Mouse (Mus musculus): Measurements from ENCODE around the gene Spop.
"Not testable (repeated sequence)": the region's sequence is repeated elsewhere in the genome, so short reads cannot be mapped to it uniquely, and the experiment has no call there.

Gene Spop

DNA sequence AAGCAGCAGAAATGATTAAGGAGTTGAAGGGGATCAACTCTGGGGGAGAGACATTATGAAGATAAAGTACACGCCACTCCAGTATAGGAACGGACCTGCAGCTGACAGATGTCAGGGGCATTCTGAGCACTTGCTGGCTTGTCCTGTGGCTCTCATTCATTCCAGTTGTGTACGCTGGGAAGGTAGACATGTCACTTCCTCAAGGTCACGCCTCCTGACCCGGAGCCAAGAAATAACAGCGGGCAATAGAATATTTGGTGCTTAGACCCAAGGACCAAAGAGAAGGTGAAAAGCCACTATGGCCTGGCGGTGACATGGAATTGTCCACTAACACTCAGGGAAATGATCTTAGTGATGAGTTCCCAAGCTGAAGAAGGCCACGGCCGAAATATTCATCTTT is 82.0 kb downstream of the Spop start:
- in situ Hi-C loops (cut with MboI, MseI), result no loop called here

DNA sequence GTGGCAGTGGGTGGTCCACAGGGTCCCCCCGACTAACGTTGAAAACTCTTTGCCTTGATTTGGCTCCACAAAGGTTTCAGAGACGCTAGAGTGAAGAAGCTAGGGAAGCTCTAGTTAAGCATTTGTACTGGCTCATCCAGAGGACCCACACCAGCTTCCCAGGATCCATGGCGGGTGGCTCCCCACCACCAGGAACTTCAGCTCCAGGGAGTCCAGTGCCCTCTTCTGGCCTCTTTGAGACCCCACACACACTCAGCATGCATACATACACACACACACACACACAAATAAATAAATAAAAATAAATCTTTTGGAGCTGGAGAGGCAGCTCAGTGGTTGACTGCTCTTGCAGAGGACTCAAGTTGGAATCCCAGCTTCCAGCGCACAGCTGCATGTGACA is 84.0 kb downstream of the Spop start:
- in situ Hi-C loops (cut with MboI, MseI), result no loop called here

DNA sequence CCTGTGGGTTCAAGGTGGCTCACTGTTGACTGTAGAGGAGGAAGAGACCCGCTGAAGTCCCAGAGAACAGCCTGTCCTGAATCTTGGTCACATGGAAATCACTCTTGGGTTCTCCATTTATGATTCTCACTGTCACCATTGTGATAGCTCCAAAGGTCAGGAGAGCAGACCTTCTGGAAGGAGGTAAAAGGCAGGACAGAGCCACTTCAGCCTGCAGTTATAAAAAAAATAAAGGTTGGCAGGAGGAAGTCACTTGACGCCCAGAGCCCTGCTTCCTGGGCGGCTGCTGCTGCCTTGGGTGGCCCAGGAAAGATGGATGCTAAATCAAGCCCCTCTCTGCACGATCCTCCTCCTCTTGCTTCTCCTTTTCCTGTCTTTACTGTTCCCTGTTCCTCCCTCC is 86.5 kb downstream of the Spop start:
- in situ Hi-C loops (cut with MboI, MseI), result no loop called here

DNA sequence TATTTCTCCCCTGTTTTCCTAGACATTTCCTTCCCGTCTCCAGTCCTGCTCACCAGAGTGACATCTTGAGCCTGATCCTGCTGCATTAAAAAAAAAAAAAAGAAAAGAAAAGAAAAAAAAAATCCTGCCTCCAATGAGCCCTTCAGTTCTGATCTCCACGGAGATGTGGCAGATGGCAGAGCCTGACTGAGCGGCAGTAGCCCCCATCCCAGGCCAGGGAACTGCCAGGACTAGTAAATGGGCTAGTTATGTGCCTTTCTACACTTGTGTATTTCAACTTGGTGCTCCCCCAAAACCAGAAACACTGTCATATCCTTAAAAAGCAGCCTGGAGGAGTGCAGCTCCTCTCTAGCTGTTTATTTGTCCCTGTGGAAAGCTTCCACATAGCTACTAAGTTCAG is 87.0 kb downstream of the Spop start:
- in situ Hi-C loops (cut with MboI, MseI), result no loop called here

DNA sequence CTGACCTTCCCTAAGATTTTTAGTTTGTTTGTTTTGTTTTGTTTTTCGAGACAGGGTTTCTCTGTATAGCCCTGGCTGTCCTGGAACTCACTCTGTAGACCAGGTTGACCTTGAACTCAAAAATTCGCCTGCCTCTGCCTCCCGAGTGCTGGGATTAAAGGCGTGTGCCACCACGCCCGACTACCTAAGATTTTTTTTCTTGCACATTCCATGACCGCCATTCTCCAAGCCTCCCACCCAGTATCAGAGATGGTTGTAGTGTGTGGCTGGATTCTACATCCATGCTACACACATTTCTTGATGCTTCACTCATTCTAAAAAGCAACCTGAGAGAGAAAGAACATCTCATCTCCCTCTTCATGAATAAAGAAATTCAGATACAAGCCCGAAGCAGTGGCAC is 87.9 kb downstream of the Spop start:
- in situ Hi-C loops (cut with MboI, MseI), result not testable (repeated sequence)

DNA sequence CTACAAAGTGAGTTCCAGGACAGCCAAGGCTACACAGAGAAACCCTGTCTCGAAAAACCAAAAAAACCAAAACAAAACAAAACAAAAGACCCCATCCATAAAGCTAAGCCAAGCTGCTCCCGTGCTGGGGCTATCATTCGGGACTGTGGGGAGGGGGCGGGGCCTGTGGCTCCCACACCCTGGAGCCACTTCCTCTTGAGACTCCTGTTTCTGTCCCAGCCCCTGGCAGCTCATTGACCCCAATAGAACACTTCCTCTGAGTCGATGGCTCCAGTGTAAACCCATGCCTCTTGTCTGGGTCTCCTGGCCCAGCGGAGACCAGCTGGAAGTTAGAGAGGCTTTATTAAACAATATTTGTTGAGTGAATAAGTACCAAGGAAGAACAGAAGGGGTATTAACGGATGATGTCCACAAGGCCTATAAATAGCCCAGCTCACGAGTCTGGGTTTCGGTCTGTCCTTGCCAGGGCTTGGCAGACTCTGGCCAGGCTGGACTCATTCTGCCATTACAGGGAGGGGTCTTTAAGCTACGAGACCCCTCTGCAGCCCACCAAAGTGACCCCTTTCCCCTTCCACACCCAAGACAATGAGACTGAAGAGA is 89.8 kb downstream of the Spop start:
- in situ Hi-C loops (cut with MboI, MseI), result no loop called here

DNA sequence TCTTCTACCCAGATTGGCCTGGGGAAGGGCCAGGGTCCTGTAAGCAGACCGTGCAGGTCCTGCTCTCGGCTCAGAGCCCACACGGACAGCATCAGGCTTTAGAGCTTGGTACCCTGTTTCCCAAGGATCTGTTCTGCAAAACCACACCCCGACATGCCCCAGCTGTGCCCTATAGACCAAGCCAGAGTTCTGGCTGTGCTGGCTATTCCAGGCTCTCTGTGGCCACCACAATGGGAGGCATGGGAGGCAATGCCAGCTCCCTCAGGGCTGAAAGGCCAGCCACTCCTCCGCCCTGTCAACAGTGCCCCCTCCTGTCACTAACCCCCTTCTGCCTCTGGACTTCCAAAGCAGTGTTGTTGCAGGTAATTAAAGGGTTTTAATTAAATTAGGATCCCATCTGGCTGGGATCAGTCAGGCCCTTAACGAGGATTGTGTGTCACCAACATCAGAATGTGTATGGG is 90.4 kb downstream of the Spop start:
- in situ Hi-C loops (cut with MboI, MseI), result no loop called here

DNA sequence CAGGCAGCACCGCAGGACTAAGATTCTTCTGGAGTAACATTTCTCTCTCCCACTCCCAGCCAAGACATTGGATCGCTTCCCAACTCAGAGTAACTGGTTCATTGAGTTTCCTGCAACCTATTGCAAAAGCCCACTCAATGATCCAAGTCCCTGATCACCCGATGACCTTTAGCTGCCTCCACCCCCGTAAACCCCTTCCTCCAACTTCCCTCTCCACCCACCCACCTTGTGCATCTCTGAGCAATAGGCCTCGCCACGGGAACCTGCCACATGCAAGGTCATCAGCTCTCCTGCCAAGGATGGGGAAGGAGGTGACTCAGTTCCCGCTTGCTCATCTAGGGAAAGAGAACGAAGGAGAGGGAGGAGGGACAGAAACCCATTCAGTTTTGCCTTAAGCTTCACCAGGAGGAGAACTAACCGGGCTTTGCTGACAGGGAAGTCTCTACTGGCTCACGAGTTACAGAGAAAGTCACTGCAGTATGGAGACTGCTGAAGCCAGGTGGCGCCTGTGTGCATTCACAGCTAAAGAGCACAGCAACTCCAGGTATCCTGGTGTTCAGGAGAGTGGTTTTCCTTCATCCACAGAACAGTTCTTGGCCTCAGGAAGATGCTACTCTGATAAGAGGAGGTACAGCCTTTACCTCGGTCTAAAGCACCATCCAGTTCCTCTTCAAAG is 93.3 kb downstream of the Spop start:
- in situ Hi-C loops (cut with MboI, MseI), result no loop called here

DNA sequence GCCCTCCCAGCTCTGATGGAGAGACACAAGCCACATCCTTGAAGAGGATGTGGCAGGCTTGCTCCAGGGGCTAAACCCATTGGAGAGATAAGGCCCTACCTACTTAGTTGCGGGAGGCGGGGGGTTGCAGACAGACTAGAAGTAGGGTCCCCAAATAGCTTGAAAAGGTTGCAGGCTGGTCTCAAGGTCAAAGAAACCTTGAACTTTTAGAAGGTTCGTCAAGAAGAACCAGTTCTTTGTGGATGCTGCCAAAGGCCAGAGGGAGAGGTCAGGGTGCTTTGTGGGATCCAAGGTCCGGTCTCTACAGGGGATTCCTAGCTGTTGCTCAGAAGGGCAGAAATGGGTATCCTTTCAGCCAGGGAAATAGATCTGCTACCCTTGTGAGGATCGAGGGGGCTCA is 93.9 kb downstream of the Spop start:
- in situ Hi-C loops (cut with MboI, MseI), result no loop called here

DNA sequence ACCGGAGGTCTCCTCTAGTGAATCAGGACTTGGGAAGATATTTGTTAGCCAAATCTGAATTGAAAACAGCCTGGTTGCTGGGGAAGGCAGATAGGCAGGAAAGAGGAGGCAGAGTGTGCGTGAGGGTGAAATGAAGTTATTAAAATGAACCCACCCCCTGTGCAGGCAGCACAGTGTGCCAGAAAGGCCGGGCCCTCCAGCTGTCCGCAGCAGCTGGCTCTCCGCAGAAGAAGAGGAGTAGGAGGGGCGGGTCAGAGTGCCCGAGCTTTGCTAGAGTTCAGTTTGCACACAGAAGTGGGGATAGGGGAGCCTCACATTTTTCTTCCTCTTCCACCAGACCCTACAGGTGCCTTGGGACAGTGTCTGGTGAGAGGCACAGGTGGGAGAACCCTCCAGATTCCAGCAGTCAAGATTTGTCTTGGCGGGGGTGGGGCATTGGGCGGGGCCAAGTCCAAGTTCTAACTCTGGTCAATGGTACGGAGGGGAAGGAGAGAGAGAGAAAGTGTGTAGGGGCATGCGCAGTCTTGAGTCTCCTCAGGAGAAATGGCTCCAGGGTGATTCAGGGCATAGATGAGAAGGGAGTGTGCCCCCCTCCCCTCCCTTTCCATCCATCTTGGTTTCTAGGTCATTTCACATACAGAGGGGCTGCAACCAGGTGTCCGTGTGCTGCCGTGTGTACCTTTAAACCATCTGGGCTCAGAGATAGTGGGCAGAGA is 94.5 kb downstream of the Spop start:
- in situ Hi-C loops (cut with MboI, MseI), result no loop called here

DNA sequence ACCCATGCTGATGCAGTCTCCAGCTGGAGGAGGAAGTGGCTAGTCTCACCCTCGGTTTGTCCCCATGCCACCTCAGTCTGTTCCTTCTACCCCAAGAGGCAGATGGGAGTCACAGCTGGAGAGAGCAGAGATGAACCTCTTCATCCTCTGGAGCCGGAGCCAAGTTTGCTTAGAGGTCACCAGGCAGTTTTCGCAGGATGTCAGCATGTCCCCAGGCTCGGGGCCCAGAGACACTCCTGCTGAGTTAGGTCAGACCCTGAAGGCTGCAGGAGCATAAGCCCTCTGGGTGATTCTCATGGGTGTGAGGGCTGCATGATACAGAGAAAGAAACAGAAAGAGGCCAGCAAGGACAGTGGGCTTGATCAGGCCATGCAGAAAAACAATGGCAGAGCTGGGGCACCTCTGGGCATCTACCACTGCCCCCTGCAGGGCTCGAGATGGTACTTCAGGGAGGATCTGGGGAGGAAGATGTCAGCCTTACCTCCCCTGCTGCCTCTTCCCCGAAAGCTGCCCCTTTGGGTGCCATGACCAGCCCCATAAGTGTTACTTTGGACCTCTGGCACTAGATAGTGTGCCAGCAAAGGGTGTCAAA is 95.3 kb downstream of the Spop start:
- in situ Hi-C loops (cut with MboI, MseI), result no loop called here

DNA sequence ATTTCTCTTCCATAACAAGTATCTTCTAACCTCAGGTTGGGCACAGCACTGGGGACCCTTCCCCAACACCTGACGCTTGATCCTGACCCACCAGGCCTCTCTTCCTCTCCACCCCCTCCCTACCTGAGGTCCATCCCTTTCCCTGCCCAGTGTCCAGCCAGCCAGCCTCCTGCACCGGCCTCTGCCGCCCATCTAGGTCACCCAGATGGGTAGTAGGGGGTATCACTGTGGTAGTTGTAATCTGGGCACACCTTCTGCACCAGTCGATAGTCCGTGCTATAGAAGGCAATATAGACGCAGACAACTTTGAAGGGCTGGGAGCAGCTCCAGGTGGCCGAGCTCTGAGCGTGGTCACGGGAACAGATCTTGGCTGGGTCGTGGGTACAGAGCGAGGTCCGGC is 96.8 kb downstream of the Spop start:
- in situ Hi-C loops (cut with MboI, MseI), result loop anchor here (5.0 kb wide), 1 partner anchor 63 kb away; no protein-coding TSS in a partner anchor

DNA sequence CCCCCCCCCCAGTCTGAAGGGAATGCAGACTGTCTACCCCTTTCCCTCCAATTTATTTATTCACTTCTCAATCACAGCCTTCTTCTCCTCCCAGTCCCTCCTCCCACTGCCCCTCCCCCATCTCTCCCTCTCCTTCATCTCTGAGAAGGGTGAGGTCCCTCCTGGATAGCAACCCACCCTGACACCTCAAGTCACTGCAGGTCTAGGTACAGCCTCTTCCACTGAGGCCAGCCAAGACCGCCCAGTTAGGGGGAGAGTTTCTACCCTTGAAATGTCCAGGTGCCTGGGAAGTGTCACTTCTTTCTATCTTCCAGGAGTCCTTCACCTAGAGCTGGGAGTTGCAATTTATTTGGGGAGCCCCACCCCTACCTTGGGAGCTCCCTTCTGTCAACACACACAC is 98.0 kb downstream of the Spop start:
- in situ Hi-C loops (cut with MboI, MseI), result loop anchor here (5.0 kb wide), 1 partner anchor 65 kb away; no protein-coding TSS in a partner anchor

DNA sequence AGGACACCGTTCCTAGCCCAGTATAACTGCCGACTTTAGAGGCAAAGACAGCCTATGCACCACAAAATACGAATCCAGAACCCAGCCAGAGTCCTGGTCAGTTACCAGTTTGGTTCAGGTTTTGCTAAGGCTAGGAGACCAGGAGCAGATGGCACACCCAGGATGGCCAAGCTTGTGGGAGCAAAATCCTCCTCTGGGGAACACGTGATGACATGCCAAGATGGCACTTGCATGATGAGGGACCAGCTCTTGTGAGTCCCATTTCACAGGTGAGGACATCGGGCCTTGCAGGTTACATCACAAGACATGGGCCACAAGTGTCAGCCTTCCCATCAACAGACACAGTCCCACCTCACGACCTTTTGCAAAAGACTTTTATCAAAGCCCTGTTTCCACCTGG is 98.5 kb downstream of the Spop start:
- in situ Hi-C loops (cut with MboI, MseI), result loop anchor here (5.0 kb wide), 1 partner anchor 65 kb away; no protein-coding TSS in a partner anchor

DNA sequence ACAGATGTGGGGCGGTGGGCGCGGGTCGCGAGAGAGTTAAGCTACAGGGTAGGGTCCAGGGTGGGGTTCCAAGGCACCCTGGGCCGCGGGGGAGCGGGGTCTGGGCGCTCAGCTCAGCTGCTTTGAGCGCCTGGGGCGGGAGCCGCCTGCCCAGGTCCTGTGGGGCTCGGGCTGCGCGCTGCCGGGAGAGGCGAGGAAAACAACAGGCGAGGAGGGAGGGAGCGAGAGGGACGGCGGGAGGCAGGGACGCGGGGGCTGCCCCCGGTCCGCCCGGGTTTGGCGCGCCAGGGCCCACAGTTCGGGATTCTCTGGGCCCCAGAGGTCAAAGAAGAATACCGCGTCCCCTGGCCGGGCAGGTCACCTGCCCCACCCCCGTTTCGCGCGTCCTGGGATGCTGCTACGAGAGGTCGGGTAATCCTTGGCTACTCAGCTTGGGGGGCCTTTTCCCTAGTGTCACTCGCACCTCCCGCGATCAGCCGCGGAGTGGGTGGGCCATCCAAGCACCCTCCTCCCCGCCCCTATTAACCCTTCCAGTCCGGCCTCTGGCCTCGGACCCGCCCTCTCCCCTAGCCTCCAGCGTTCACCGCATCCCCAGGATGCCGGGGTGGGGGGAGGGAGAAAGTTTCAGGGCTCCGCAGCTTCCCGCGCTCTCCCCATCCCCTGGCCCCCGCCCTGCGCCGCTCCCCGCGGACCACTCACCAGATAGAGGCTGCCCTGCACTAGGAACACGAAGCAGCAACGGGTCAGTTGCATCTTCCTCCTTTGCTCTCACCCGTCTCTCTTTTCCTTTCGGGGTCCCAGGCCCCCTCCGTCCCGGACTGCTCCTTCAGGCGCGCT is 99.8 kb downstream of the Spop start:
- in situ Hi-C loops (cut with MboI, MseI), result loop anchor here (5.0 kb wide), 1 partner anchor 66 kb away; no protein-coding TSS in a partner anchor

DNA sequence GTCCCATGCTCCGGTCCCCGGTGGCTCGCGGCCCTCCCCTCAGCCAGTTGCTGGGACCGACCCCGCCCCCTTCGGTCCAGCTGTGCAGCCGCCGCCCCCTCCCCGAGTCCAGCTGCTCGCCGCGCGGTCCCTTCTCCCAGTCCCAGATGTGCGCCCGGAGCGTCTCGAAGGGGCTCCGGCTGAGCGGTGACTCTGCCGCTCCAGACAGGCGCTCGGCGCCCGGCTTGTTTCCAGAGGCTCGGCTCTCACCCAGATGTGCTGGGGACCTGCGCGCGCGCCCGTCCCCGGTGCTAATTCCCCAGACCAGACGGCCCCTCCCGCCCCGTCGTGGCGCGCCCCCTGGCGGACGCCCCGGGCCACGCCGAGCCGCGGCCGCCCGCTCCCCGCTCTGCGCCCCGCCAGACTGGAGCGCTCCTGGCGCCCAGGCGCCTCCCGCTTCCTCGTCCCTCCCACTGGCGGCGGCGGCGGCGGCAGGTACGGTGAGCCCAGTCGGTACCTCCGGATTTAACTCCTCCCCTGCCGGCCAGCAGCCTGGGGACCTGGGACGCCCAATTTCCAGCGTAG is 100.5 kb downstream of the Spop start, which contains the start of gene Nxph3:
Nxph3 (minus strand) TSS at position 273 of the 564 bp plus-strand sequence.
- in situ Hi-C loops (cut with MboI, MseI), result loop anchor here (5.0 kb wide), 1 partner anchor 67 kb away; no protein-coding TSS in a partner anchor

DNA sequence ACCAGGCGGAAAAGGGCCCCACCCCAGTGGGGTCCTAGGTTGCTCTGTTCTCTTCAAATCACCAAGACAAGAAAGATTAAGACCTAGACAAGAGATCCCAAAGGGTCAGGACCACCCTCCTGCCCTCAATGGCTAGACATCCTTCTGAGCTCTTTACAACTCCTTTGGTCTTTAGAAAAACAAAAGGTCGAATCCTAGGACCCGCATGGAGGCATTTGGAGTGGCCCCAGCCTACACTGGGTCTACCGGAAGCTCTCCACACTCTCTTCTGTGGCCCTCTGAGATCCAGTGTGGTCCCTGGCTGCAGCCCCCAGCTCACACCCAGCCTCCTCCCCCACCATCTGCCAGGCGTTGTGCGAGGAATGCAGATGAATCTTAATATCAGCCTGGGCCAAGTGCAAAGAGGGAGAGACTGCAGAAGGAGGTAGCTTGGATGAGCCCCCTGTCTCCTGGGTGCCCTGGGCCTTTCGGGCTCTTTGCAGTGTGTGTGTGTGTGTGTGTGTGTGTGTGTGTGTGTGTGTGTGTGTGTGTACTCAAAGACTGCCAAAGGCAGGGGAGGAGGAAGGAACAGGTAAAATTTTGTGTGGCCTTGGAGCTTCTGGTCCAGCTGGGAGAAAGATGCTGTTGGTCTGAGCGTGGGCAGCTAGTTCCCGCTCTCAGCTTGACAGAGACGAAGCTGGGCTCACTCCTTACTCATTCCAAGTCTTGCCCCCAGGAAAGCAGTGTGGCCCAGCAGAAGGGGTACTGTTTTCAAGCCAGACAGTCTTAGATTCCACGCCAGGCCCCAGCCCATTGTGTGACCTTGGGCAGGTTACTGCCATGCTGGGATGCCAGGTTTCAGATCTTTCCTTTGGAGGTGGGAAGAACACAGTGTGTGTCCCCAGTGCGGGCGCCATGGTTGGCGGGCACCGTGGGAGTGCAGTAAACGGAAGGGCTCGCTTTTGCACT is 101.8 kb downstream of the Spop start:
- in situ Hi-C loops (cut with MboI, MseI), result no loop called here

DNA sequence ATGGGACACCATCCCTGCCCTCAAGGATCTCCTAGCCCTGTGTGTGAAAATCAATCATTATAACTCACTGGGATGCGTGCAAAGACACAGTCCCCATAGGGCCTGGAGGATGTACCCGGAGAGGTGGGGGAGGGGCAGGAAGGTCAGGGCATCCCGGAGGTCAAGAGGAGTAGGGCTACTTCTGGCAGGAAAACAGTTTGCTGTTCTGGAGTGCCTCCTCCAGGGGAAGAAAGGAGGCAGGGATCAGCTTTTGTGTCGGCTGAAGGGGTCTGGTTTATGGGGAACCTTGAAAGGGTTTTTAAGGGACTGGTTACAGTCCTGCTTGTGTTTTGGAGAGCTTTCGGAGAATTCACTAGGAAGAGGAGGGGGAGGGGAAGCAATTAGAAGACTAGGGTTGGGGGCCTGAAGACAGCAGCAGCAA is 102.6 kb downstream of the Spop start:
- in situ Hi-C loops (cut with MboI, MseI), result no loop called here

DNA sequence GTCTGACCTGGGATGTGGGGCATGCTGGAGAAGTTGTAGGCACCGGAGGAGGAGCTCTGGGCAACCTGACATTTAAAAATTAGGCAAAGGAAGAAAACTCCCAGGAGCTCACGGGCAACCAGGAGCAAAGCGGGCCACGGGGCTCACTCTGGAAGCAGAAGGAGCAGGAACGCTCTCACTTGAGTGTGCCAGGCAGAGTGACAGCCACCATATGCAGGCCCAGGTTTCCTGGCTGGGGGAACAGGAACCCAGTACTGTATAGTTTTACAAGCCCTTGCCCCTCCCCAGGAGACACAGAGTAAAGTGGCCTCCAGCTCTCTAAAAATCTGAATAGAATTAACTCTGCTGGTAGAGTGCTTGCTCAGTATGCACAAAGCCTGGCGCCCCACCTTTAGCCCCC is 103.3 kb downstream of the Spop start:
- in situ Hi-C loops (cut with MboI, MseI), result no loop called here

DNA sequence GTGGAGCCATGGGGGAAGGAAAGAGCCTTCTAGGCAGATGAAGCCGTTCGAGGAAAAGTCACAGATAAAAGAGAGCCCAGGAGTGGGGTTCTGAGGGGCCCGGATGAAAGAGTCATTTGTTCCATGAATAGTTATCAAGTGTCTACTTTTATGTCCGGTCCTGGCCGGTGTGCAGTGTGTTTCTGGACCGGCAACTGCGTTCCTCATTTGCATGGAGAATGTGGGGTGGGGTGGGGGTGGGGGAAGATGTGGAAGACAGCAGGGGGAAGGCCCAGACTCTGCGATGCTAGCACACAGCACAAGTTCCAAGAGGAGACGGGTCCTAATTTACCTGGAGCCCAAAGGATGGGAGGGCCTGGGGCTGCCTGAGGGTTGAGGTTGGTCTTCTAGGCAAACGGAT is 105.4 kb downstream of the Spop start:
- in situ Hi-C loops (cut with MboI, MseI), result no loop called here

Measured in T-helper 1 cell (primary cell).